Mouse (Mus musculus): ENCODE data around the gene Amz2. TPM values are rescaled to one million over a fixed set of nuclear protein-coding genes. Genes with fewer than 3 reads are reported as not detected.

Gene Amz2
- polyA plus RNA-seq, 1 experiment, result 47.2 TPM

- no peak overlapping the region for H3K27ac ChIP-seq (ENCODE audit: insufficient read depth, low read depth, low read length)
- H3K36me3 ChIP-seq (ENCODE audit: control insufficient read depth, insufficient read depth, low read length), result no peaks in the 10 kb centered on the region
- H3K4me1 ChIP-seq (ENCODE audit: control insufficient read depth, insufficient read depth, low read length), result peaks cover 8% of the 10 kb centered on the region; the same call in 1 of the 2 replicates
- no peak for TF ChIP-seq POLR2A (IDR thresholded peaks at IDR 0.05; ENCODE audit: low read depth, low read length)
- TF ChIP-seq CTCF (conservative IDR thresholded peaks at IDR 0.05; ENCODE audit: insufficient read depth, insufficient read length, low read depth, low read length), result no peak
- 12% methylated on average over 14 of the region's 14 CpGs for WGBS
- no peak for DNase-seq
- no peaks in the 10 kb centered on the region for H3K27me3 ChIP-seq (replicated peaks; ENCODE audit: control insufficient read depth, insufficient read depth, low read length)
- H3K4me3 ChIP-seq (ENCODE audit: insufficient read depth, low read depth, low read length), result peak overlapping the region; percentile 79; the same call in 1 of the 2 replicates
These were observed 48.5 kb downstream of the Amz2 start for GRCm38 (mm10) chr11:109474086-109474742.

DNA sequence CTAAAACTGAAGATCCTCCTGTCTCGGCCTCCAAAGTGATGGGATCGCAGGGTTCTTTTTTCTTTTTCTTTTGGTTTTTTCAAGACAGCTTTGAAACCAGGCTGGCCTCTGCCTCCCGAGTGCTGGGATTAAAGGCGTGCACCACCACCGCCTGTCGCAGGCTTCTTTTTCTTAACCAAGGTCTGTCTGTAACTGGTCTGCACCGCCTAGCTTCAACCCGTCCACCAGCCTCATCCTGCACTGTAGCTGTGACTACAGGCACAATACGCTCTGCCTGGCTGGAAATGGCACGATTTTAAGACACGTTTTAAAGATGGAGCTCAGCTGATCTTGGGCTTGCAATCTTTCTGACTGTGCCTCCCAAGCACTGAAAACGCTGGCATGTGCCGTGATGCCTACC lies 49.1 kb downstream of the Amz2 start:
- Histone ChIP-seq H3K4me3 (ENCODE audit: insufficient read depth, low read depth, low read length) (no peak overlapping the region), H3K27ac (ENCODE audit: insufficient read depth, low read depth, low read length) (no peak overlapping the region), H3K36me3 (ENCODE audit: control insufficient read depth, insufficient read depth, low read length) (no peaks in the 10 kb centered on the region), H3K27me3 (replicated peaks; ENCODE audit: control insufficient read depth, insufficient read depth, low read length) (no peaks in the 10 kb centered on the region), H3K4me1 (ENCODE audit: control insufficient read depth, insufficient read depth, low read length) (peaks cover 8% of the 10 kb centered on the region; the same call in 1 of the 2 replicates)
- 82% methylated on average over 13 of the region's 13 CpGs for WGBS
- TF ChIP-seq CTCF (conservative IDR thresholded peaks at IDR 0.05; ENCODE audit: insufficient read depth, insufficient read length, low read depth, low read length), result no peak
- TF ChIP-seq POLR2A (IDR thresholded peaks at IDR 0.05; ENCODE audit: low read depth, low read length), result no peak
- no peak for DNase-seq

DNA sequence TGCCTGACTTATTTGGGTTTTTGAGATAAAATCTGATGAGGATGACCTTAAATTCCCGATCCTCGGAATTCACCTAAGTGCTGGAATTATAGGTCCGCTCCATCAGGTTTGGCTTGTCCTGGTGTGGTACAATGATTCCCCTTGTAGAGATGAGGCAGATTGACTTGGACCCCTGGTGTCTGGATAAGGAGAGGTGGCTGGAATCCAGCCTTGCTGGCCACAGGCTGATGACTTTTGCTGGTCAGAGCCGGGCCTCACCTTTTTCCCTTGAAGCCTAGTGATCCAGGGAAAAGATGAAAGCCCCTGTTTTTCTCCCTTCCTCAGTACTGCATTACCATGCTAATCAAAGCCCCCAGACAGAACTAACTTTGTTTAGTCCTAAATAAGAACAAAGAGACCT lies 50.0 kb downstream of the Amz2 start:
- no peaks in the 10 kb centered on the region for H3K27me3 ChIP-seq (replicated peaks; ENCODE audit: control insufficient read depth, insufficient read depth, low read length)
- no peak for TF ChIP-seq CTCF (conservative IDR thresholded peaks at IDR 0.05; ENCODE audit: insufficient read depth, insufficient read length, low read depth, low read length)
- no peak for TF ChIP-seq POLR2A (IDR thresholded peaks at IDR 0.05; ENCODE audit: low read depth, low read length)

DNA sequence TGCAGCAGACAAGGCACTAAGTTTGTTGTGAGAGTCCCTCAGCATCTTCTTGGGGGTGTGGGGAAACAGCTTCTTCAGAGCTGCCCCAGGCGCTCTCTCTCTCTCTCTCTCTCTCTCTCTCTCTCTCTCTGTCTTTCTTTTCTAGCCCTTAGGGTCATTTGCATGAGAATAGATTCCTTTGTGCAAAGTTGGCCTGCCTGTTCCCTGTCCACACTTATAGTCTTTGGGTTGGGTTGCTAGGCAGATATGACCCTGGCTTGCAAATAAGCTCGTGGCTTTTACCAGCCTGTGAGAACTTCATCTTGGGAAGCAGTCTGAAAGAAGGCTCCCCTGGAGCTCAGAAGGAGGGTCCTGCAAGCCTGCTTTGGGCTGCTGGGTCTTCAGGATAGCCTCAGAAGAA lies 50.5 kb downstream of the Amz2 start:
- Histone ChIP-seq H3K4me1 (ENCODE audit: control insufficient read depth, insufficient read depth, low read length) (peaks cover 7% of the 10 kb centered on the region; the same call in 1 of the 2 replicates), H3K36me3 (ENCODE audit: control insufficient read depth, insufficient read depth, low read length) (no peaks in the 10 kb centered on the region), H3K4me3 (ENCODE audit: insufficient read depth, low read depth, low read length) (no peak overlapping the region), H3K27ac (ENCODE audit: insufficient read depth, low read depth, low read length) (no peak overlapping the region), H3K27me3 (replicated peaks; ENCODE audit: control insufficient read depth, insufficient read depth, low read length) (no peaks in the 10 kb centered on the region)
- TF ChIP-seq CTCF (conservative IDR thresholded peaks at IDR 0.05; ENCODE audit: insufficient read depth, insufficient read length, low read depth, low read length), result no peak
- TF ChIP-seq POLR2A (IDR thresholded peaks at IDR 0.05; ENCODE audit: low read depth, low read length), result no peak
- no peak for DNase-seq
- 86% methylated on average over 2 of the region's 2 CpGs for WGBS

More for the DNA sequence above, 50.0 kb downstream of the Amz2 start:
- DNase-seq, result no peak
- H3K27ac ChIP-seq (ENCODE audit: insufficient read depth, low read depth, low read length), result no peak overlapping the region
- peaks cover 8% of the 10 kb centered on the region; the same call in 1 of the 2 replicates for H3K4me1 ChIP-seq (ENCODE audit: control insufficient read depth, insufficient read depth, low read length)
- no peak overlapping the region for H3K4me3 ChIP-seq (ENCODE audit: insufficient read depth, low read depth, low read length)
- WGBS, result 95% methylated on average over 4 of the region's 4 CpGs
- H3K36me3 ChIP-seq (ENCODE audit: control insufficient read depth, insufficient read depth, low read length), result no peaks in the 10 kb centered on the region

DNA sequence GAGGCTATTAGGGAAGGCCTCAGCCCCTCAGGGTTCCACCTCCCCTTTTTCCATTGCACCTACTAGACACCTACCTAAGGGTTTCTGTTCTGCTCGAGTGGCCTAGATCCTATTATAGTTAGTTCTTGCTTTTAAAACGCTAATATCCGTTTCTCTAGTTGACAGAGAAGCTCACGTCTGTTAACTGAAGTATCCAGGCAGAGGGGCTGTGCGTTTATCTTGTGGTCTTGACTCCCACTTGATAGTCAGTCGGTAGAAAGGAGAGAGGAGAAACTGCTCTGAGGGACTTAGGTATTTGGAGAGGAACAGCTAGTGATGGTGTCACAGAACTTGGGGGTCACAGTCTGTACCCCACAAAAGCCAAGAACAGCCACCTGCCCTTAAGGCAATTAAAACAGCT lies 50.9 kb downstream of the Amz2 start:
- no peak overlapping the region for H3K27ac ChIP-seq (ENCODE audit: insufficient read depth, low read depth, low read length)
- H3K27me3 ChIP-seq (replicated peaks; ENCODE audit: control insufficient read depth, insufficient read depth, low read length), result no peaks in the 10 kb centered on the region
- H3K36me3 ChIP-seq (ENCODE audit: control insufficient read depth, insufficient read depth, low read length), result no peaks in the 10 kb centered on the region
- TF ChIP-seq POLR2A (IDR thresholded peaks at IDR 0.05; ENCODE audit: low read depth, low read length) (no peak), CTCF (conservative IDR thresholded peaks at IDR 0.05; ENCODE audit: insufficient read depth, insufficient read length, low read depth, low read length) (no peak)
- no peak for DNase-seq
- H3K4me3 ChIP-seq (ENCODE audit: insufficient read depth, low read depth, low read length), result no peak overlapping the region
- peaks cover 5% of the 10 kb centered on the region; the same call in 1 of the 2 replicates for H3K4me1 ChIP-seq (ENCODE audit: control insufficient read depth, insufficient read depth, low read length)
- WGBS, result 84% methylated on average over 6 of the region's 6 CpGs

DNA sequence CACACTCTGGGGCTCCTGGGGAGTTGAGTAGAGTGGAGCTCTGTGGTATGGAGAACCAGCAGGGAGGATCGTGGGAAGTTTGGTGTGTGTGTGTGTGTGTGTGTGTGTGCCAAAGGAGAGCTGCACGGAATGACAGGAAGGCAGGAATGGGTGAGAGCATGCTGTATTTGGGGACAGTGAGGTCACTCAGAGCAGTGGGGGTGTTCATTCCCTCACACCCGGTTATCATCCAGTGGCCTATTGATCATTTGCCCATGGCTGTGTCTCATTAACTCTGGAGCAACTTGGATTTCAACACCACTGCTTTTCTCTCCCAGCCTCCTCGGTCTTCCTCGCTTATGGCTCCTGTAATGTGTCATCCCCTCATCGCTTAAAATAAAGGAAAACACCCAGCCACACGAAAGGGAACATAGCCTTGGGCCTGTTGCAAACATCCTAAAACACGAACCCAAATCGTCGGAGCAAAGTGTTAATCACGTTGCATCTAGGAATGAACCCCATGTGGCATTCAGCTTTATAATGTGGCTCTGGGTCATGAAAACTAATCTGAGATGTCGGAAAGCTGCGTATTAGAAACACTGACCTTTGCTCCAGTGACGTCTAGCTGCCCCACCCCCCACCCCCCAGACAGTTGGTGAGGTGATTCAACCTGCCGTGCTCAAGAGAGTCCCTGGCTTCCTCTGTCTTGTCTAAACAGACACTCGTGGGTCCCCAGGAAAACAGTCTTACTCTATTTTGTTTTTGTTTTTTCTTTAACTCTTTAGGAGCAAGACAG lies 52.0 kb downstream of the Amz2 start:
- Histone ChIP-seq H3K4me3 (ENCODE audit: insufficient read depth, low read depth, low read length) (no peak overlapping the region), H3K27ac (ENCODE audit: insufficient read depth, low read depth, low read length) (peak overlapping the region; percentile 41; the same call in 1 of the 2 replicates), H3K4me1 (ENCODE audit: control insufficient read depth, insufficient read depth, low read length) (peaks cover 5% of the 10 kb centered on the region; the same call in 1 of the 2 replicates), H3K27me3 (replicated peaks; ENCODE audit: control insufficient read depth, insufficient read depth, low read length) (no peaks in the 10 kb centered on the region), H3K36me3 (ENCODE audit: control insufficient read depth, insufficient read depth, low read length) (no peaks in the 10 kb centered on the region)
- DNase-seq, result no peak
- TF ChIP-seq CTCF (conservative IDR thresholded peaks at IDR 0.05; ENCODE audit: insufficient read depth, insufficient read length, low read depth, low read length) (no peak), POLR2A (IDR thresholded peaks at IDR 0.05; ENCODE audit: low read depth, low read length) (no peak)
- 43% methylated on average over 16 of the region's 16 CpGs for WGBS

All from kidney, adult 2 months (tissue).